Mouse (Mus musculus) MN1 (cell line): ENCODE results near the gene Olfr251.
"Not testable (repeated sequence)": the region's sequence is repeated elsewhere in the genome, so short reads cannot be mapped to it uniquely, and the experiment has no call there.

Experiments
- DNase-seq: peaks from one replicate; pipeline ENCODE4 v3.0.0-alpha.2; 2016; ENCODE audit warnings: low spot score

Olfr251 gene

DNA sequence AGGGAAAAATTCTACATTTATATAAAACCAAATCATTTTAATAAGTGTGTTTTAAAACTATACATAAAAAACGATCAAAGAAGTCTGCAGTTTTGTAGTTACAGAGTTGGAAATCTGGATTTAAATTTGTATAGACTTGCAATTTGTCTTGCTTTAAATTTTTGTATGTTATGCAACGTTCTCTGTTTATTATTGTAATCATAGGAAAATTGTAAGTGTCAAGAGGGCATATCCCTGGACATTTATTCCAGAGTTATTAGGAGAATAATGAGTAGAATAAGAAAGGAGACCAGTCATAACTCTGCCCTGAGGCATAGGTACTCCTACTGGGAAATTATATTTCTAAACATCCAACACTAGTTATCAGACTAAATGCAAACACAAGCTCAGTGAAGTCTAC is at the start of gene Olfr251:
Gene Olfr251, plus strand, starts transcription at position 301 of the 400 bp plus-strand sequence.
- DNase-seq: no peak

GRCm38 (mm10) chr9:38328760-38329159 is 48.1 kb upstream of the Olfr251 start, which contains the start of gene Olfr25:
Gene Olfr25, plus strand, starts transcription at chr9:38329060.
- no peak for DNase-seq

GRCm38 (mm10) chr9:38348111-38348510 is 28.8 kb upstream of the Olfr251 start, which contains the start of gene Olfr898:
Gene Olfr898, plus strand, starts transcription at chr9:38348411.
- DNase-seq: no peak

GRCm38 (mm10) chr9:38366596-38366995 is 10.3 kb upstream of the Olfr251 start, which contains the start of gene Olfr250:
Gene Olfr250, plus strand, starts transcription at chr9:38366896.
- DNase-seq: no peak

DNA sequence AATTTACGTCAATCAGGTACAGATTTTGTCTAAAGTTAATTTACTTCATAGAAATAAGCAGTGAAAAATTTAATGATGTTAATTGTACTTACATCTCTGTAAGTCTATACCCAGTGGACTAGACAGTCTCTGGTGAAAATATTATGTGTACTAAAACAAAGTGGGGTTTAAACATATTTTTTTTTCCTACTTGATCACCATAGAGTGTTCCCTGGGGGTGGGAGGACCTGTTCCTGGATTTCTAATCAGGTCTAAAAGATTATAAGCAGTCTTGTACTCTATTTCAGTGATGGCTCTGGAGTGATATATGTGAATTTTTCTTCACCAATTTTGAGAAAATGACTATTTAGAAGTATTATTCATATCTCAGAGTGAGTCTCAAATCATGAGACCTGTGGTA is 24.5 kb downstream of the Olfr251 start, which contains the start of gene Olfr147:
Gene Olfr147, plus strand, starts transcription at position 301 of the 400 bp plus-strand sequence.
- DNase-seq: no peak

DNA sequence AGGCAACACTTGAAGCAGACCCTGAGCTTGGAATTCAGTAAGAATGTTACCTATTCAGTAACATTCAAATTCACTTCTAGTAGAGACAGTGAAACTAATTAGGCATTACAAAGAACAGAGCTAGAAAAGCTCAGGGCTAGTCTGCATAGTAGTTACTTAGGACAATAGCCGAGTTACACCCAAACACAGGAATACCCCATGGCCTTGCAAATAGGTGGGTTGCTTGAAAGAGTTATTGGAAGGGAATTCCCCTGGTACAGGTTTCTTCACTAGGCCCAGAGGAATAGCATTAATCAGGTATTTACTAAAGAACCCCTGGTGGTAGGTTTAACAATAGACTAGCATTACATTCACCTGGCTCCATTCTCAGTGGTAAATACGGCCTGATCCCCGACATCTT is 30.6 kb downstream of the Olfr251 start:
- not testable (repeated sequence) for DNase-seq

- DNase-seq: not testable (repeated sequence)
These were observed 36.6 kb downstream of the Olfr251 start for GRCm38 (mm10) chr9:38413502-38413901.

DNA sequence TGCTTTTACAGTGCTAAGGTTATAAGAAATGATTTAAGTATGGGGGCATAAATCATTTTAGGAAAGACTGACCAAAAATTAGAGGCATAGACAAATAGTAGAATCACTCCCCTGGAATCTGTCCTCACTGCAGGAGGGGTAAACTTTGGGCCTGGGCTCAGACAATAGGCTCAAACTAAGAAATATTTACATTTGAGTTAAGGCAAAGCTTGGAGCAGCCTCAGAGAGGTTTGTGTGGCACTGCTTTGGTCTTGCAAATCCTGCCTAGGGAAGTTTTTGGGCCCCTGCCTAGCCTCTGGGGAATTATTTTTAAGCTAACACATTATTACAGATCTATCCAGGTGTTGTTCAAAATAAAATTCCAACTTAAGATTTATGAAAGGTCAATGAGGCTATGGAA is 46.9 kb downstream of the Olfr251 start:
- no peak for DNase-seq

DNA sequence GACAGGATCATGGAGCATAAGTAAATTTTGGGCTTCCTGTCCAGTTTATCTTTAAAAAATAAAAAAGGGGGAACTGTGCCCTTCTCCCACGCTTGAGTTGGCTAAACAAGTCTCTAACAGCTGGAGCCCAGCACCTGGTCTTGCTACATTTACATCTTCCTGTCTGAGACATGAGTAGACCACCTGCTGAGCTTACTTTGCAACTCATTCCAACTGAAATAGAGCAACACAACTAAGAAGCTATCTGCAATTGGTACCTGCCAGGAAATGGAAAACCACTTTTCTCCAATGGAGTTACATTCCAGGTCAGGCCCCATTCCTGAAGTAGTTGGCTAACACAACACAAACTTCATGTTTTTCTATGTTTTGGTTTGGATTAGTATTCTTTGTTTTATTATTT is 50.1 kb downstream of the Olfr251 start:
- DNase-seq: no peak

DNA sequence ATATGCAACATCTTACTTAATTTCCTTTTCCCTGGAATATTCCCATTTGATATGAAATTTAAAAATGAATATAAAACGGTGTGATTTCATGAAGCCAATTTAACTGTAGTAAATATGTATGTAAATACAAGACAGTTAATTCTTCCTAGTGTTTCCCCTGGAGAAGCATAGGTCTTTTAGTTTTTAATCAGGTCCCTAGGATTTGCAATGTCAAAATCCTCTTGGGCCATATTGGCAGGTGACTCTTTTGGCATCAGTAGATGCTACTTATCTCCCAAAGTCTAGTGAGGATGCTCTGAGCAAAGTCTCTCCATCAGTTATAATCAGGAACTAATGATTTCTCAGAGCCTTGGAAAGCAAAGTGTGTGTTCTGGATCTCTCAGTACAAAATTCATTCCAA is 52.3 kb downstream of the Olfr251 start, which contains the start of gene Olfr901:
Gene Olfr901, plus strand, starts transcription at position 301 of the 400 bp plus-strand sequence.
- DNase-seq: no peak
